Mouse (Mus musculus) CH12.LX (cell line): ENCODE measurements around the gene Cytip. TPM values are rescaled to one million over a fixed set of nuclear protein-coding genes. Genes with fewer than 3 reads are reported as not detected.

Experiments
- DNase-seq: peaks from one replicate; pipeline ENCODE4 v3.0.0-alpha.2; 2013; ENCODE audit errors: extremely low read depth
- H3K27ac ChIP-seq: 2 replicates; pipeline ENCODE4 v1.5.1; 2012; ENCODE audit warnings: low read depth, mild to moderate bottlenecking, control low read depth, moderate library complexity; ENCODE audit not compliant: insufficient read depth
- H3K27me3 ChIP-seq: replicated peaks from 2 replicates; pipeline ENCODE3; 2012; ENCODE audit warnings: inconsistent platforms
- H3K36me3 ChIP-seq, 2 experiments: replicated peaks in 1 of 2; 2 replicates each; pipeline versions ENCODE3 to v1.6.1; 2012; ENCODE audit warnings: inconsistent platforms in 1 of 2, low read length in 1 of 2, mild to moderate bottlenecking in 1 of 2, mixed read lengths in 1 of 2, moderate library complexity in 1 of 2; ENCODE audit not compliant: control insufficient read depth in 1 of 2, insufficient read depth in 1 of 2
- H3K4me1 ChIP-seq, 2 experiments: 2 replicates each; pipeline ENCODE4 v1.6.1; 2012; ENCODE audit warnings: inconsistent platforms in 1 of 2, moderate library complexity in 1 of 2; ENCODE audit not compliant: insufficient read depth in 2 of 2, control insufficient read depth in 1 of 2
- H3K4me2 ChIP-seq: 2 replicates; pipeline ENCODE4 v1.6.1; 2012; ENCODE audit warnings: low read depth, mild to moderate bottlenecking, control low read depth; ENCODE audit not compliant: poor library complexity, insufficient read depth, severe bottlenecking
- H3K4me3 ChIP-seq, 3 experiments: fragments of 150-350 bp in 1 of 3; sonication (generic) in 1 of 3; replicated peaks in 1 of 3; 2 replicates each; pipeline versions ENCODE3 to v1.5.1; 2011 to 2012; ENCODE audit warnings: low read depth in 2 of 3, low read length in 2 of 3, mild to moderate bottlenecking in 2 of 3, moderate library complexity in 2 of 3, control low read depth in 1 of 3, improper control_type of control experiment in 1 of 3, inconsistent platforms in 1 of 3, mixed read lengths in 1 of 3; ENCODE audit not compliant: poor library complexity in 1 of 3
- H3K79me2 ChIP-seq: replicated peaks from 2 replicates; pipeline ENCODE4 v1.6.1; 2012; ENCODE audit warnings: mild to moderate bottlenecking, moderate library complexity; ENCODE audit not compliant: control insufficient read depth, poor library complexity, insufficient read depth, severe bottlenecking; ENCODE audit errors: extremely low read depth
- H3K9ac ChIP-seq: 2 replicates; pipeline ENCODE4 v1.6.1; 2012; ENCODE audit warnings: low read depth, mild to moderate bottlenecking, control low read depth, moderate library complexity; ENCODE audit not compliant: insufficient read depth
- H3K9me3 ChIP-seq: replicated peaks from 2 replicates; pipeline ENCODE3; 2012; ENCODE audit warnings: low read length, inconsistent platforms, mixed read lengths
- BHLHE40 ChIP-seq: IDR thresholded peaks from 2 replicates; pipeline ENCODE4 v1.6.1; 2011; ENCODE audit warnings: mild to moderate bottlenecking, low read depth, low read length, improper control_type of control experiment
- CHD1 ChIP-seq: IDR thresholded peaks from 2 replicates; pipeline ENCODE4 v1.6.1; 2012; ENCODE audit warnings: low read depth, low read length, improper control_type of control experiment, inconsistent platforms
- ELF1 ChIP-seq: IDR thresholded peaks from 2 replicates; pipeline ENCODE4 v1.6.1; 2014; ENCODE audit warnings: low read depth, mild to moderate bottlenecking, inconsistent platforms, low read length, improper control_type of control experiment
- EP300 ChIP-seq: IDR thresholded peaks from 2 replicates; pipeline ENCODE4 v1.6.1; 2011; ENCODE audit warnings: low read length, improper control_type of control experiment
- ETS1 ChIP-seq: conservative IDR thresholded peaks from 2 replicates; pipeline ENCODE4 v1.6.1; 2012; ENCODE audit warnings: low read depth, mild to moderate bottlenecking, inconsistent platforms, low read length, improper control_type of control experiment, moderate library complexity
- GABPA ChIP-seq: IDR thresholded peaks from 2 replicates; pipeline ENCODE4 v1.6.1; 2012; ENCODE audit warnings: low read depth, low read length, improper control_type of control experiment, inconsistent platforms; ENCODE audit not compliant: insufficient replicate concordance
- IRF4 ChIP-seq: IDR thresholded peaks from 2 replicates; pipeline ENCODE4 v1.6.1; 2014; ENCODE audit warnings: low read depth, mild to moderate bottlenecking, inconsistent platforms, low read length, improper control_type of control experiment
- JUN ChIP-seq: IDR thresholded peaks from 2 replicates; pipeline ENCODE4 v1.6.1; 2011; ENCODE audit warnings: low read depth, mild to moderate bottlenecking, low read length, improper control_type of control experiment, moderate library complexity; ENCODE audit not compliant: insufficient read depth
- JUND ChIP-seq: conservative IDR thresholded peaks from 2 replicates; pipeline ENCODE4 v1.6.1; 2011; ENCODE audit warnings: low read depth, low read length, improper control_type of control experiment
- KAT2A ChIP-seq: IDR thresholded peaks from 2 replicates; pipeline ENCODE4 v1.6.1; 2012; ENCODE audit warnings: low read length, improper control_type of control experiment, inconsistent platforms; ENCODE audit not compliant: insufficient replicate concordance
- MAFK ChIP-seq: IDR thresholded peaks from 2 replicates; pipeline ENCODE4 v1.6.1; 2011; ENCODE audit warnings: low read length, improper control_type of control experiment; ENCODE audit not compliant: insufficient replicate concordance
- MAX ChIP-seq: IDR thresholded peaks from 2 replicates; pipeline ENCODE4 v1.6.1; 2011; ENCODE audit warnings: low read length, improper control_type of control experiment
- MAZ ChIP-seq: IDR thresholded peaks from 2 replicates; pipeline ENCODE4 v1.6.1; 2012; ENCODE audit warnings: low read depth, mild to moderate bottlenecking, inconsistent platforms, low read length, improper control_type of control experiment, moderate library complexity
- MEF2A ChIP-seq: IDR thresholded peaks from 2 replicates; pipeline ENCODE4 v1.6.1; 2014; ENCODE audit warnings: low read depth, mild to moderate bottlenecking, inconsistent platforms, low read length, improper control_type of control experiment, borderline replicate concordance
- MXI1 ChIP-seq: IDR thresholded peaks from 2 replicates; pipeline ENCODE4 v1.6.1; 2011; ENCODE audit warnings: mild to moderate bottlenecking, low read depth, low read length, improper control_type of control experiment
- MYC ChIP-seq: IDR thresholded peaks from 2 replicates; pipeline ENCODE4 v1.6.1; 2011; ENCODE audit warnings: low read depth, mild to moderate bottlenecking, improper control_type of control experiment, low read length
- NELFE ChIP-seq: IDR thresholded peaks from 2 replicates; pipeline ENCODE4 v1.6.1; 2011; ENCODE audit warnings: low read depth, low read length, improper control_type of control experiment
- NRF1 ChIP-seq: IDR thresholded peaks from 2 replicates; pipeline ENCODE4 v1.6.1; 2014; ENCODE audit warnings: low read depth, mild to moderate bottlenecking, inconsistent platforms, low read length, improper control_type of control experiment, moderate library complexity
- PAX5 ChIP-seq: IDR thresholded peaks from 2 replicates; pipeline ENCODE4 v1.6.1; 2012; ENCODE audit warnings: low read length, inconsistent platforms, mixed read lengths
- POLR2A ChIP-seq: IDR thresholded peaks from 2 replicates; pipeline ENCODE4 v1.6.1; 2011; ENCODE audit warnings: low read depth, mild to moderate bottlenecking, improper control_type of control experiment, low read length
- RCOR1 ChIP-seq: conservative IDR thresholded peaks from 2 replicates; pipeline ENCODE4 v1.6.1; 2012; ENCODE audit warnings: low read depth, mild to moderate bottlenecking, inconsistent platforms, low read length, improper control_type of control experiment
- SIN3A ChIP-seq: IDR thresholded peaks from 2 replicates; pipeline ENCODE4 v1.6.1; 2012; ENCODE audit warnings: low read length, improper control_type of control experiment, inconsistent platforms
- TBP ChIP-seq: conservative IDR thresholded peaks from 2 replicates; pipeline ENCODE4 v1.6.1; 2011; ENCODE audit warnings: low read depth, low read length, improper control_type of control experiment
- TCF12 ChIP-seq: IDR thresholded peaks from 2 replicates; pipeline ENCODE4 v1.6.1; 2014; ENCODE audit warnings: low read depth, mild to moderate bottlenecking, inconsistent platforms, low read length, improper control_type of control experiment
- USF1 ChIP-seq: IDR thresholded peaks from 2 replicates; pipeline ENCODE4 v1.6.1; 2014; ENCODE audit warnings: low read depth, mild to moderate bottlenecking, inconsistent platforms, low read length, improper control_type of control experiment
- USF2 ChIP-seq: conservative IDR thresholded peaks from 2 replicates; pipeline ENCODE4 v1.6.1; 2011; ENCODE audit warnings: low read depth, low read length, improper control_type of control experiment
- ZC3H11A ChIP-seq: IDR thresholded peaks from 2 replicates; pipeline ENCODE4 v1.6.1; 2012; ENCODE audit warnings: low read depth, mild to moderate bottlenecking, inconsistent platforms, low read length, improper control_type of control experiment
- ZKSCAN1 ChIP-seq: IDR thresholded peaks from 2 replicates; pipeline ENCODE4 v1.6.1; 2012; ENCODE audit warnings: low read depth, inconsistent platforms, low read length, improper control_type of control experiment, borderline replicate concordance
- ZMIZ1 ChIP-seq: IDR thresholded peaks from 2 replicates; pipeline ENCODE4 v1.6.1; 2012; ENCODE audit warnings: low read depth, mild to moderate bottlenecking, inconsistent platforms, low read length, improper control_type of control experiment
- ZNF384 ChIP-seq: IDR thresholded peaks from 2 replicates; pipeline ENCODE4 v1.6.1; 2012; ENCODE audit warnings: low read depth, low read length, improper control_type of control experiment, inconsistent platforms
- dilution Hi-C: fragments of 300-500 bp; cut with MboI; formaldehyde crosslinking; loops from 2 replicates; pipeline ENCODE4 v1.14.3; 2020; ENCODE audit warnings: low sequenced_read_pairs; ENCODE audit not compliant: extremely low pct_unique_long_range_greater_than_20kb, extremely low pct_ligation_motif_present
- in situ Hi-C: fragments of 300-500 bp; cut with MboI; formaldehyde crosslinking; loops from 3 replicates; pipeline ENCODE4 v1.14.3; 2019; ENCODE audit warnings: low sequenced_read_pairs, low pct_ligation_motif_present, low pct_unique_long_range_greater_than_20kb, mixed read lengths
- polyA plus RNA-seq: library from polyadenylated mRNA; unstranded; fragments of >175 nt; gene quantifications from 2 replicates; pipeline ENCODE4 v1.2.1, GENCODE M21; 2012; ENCODE audit warnings: low read depth; ENCODE audit not compliant: insufficient read length
- total RNA-seq, 2 experiments: library from RNA; depleted of rRNA; stranded (reverse); fragments of 300-350 nt in 1 of 2; fragments of >200 nt in 1 of 2; gene quantifications; 2 replicates each; pipeline ENCODE4 v1.2.3; 2012 to 2014

The Cytip gene
- total and polyA plus RNA-seq, 3 experiments: 43.1 to 61.3 (median 55.9) TPM

GRCm38 (mm10) chr2:58160541-58161307 lies 34.6 kb downstream of the Cytip start:
- TF ChIP-seq SIN3A: peak; percentile 70
- TF ChIP-seq CHD1: peak; percentile 65; the same call in 1 of the 2 replicates
- TF ChIP-seq ELF1: no peak
- peak; percentile 16; the same call in 1 of the 2 replicates for TF ChIP-seq TCF12
- TF ChIP-seq ZKSCAN1: no peak
- no peak for TF ChIP-seq RCOR1
- TF ChIP-seq ZMIZ1: no peak
- TF ChIP-seq NELFE: 0 out of 2 replicates have a peak, but pooled peaks have one; percentile 6
- TF ChIP-seq NRF1: no peak
- no peak for TF ChIP-seq MYC
- no peak for TF ChIP-seq MAFK
- TF ChIP-seq MAX: peak; percentile 33; the same call in 1 of the 2 replicates
- no peak for TF ChIP-seq USF1
- TF ChIP-seq JUND: peak; percentile 74
- no peak for TF ChIP-seq ZC3H11A
- peak; percentile 48; the same call in 1 of the 2 replicates for TF ChIP-seq JUN
- no peak for TF ChIP-seq POLR2A
- TF ChIP-seq EP300: peak; percentile 64
- 0 out of 2 replicates have a peak, but pooled peaks have one; percentile 55 for TF ChIP-seq MAZ
- TF ChIP-seq TBP: no peak
- TF ChIP-seq KAT2A: no peak
- peak; percentile 23; the same call in 1 of the 2 replicates for TF ChIP-seq MEF2A
- TF ChIP-seq ETS1: peak; percentile 44
- peak; percentile 50; the same call in 1 of the 2 replicates for TF ChIP-seq MXI1
- TF ChIP-seq ZNF384: no peak
- peak; percentile 58; the same call in 1 of the 2 replicates for TF ChIP-seq BHLHE40
- no peak for TF ChIP-seq USF2
- no peak for TF ChIP-seq GABPA
- no peak for TF ChIP-seq PAX5
- peak; percentile 67 for TF ChIP-seq IRF4
- Histone ChIP-seq H3K4me2 (peak overlapping the region; percentile 97), H3K36me3 (no peaks in the 10 kb centered on the region), H3K79me2 (peaks cover 31% of the 10 kb centered on the region), H3K27me3 (no peaks in the 10 kb centered on the region), H3K9me3 (no peaks in the 10 kb centered on the region), H3K4me3 (peak overlapping the region; percentile 49 to 74 (median 59)), H3K4me1 (peaks cover 8 to 33% of the 10 kb centered on the region in 2 experiments), H3K9ac (peak overlapping the region; percentile 94), H3K27ac (peak overlapping the region; percentile 68)
- dilution Hi-C loops (no loop called here), in situ Hi-C loops (no loop called here)
- peak; percentile 83 for DNase-seq
